Mouse (Mus musculus) spleen, adult 2 months (tissue): ENCODE results near the gene Defb22. TPM values are rescaled to one million over a fixed set of nuclear protein-coding genes. Genes with fewer than 3 reads are reported as not detected.

Source experiments
- DNase-seq, 2 experiments: peaks; one replicate each; pipeline versions ENCODE4 v3.0.0 to v3.0.0-alpha.2; 2012 to 2021; ENCODE audit warnings: low spot score in 2 of 2, low read depth in 1 of 2
- H3K27ac ChIP-seq: fragments of 200-500 bp; 2 replicates; pipeline ENCODE4 v1.5.1; 2012; ENCODE audit warnings: low read length, inconsistent platforms; ENCODE audit not compliant: insufficient read depth
- H3K27me3 ChIP-seq: fragments of 200-500 bp; 2 replicates; pipeline ENCODE4 v1.6.1; 2012; ENCODE audit warnings: mild to moderate bottlenecking, moderate library complexity, low read length, inconsistent platforms; ENCODE audit not compliant: control insufficient read depth, insufficient read depth
- H3K36me3 ChIP-seq: fragments of 200-500 bp; 2 replicates; pipeline ENCODE4 v1.6.1; 2012; ENCODE audit warnings: mild to moderate bottlenecking, low read length, inconsistent platforms; ENCODE audit not compliant: control insufficient read depth, insufficient read depth
- H3K4me1 ChIP-seq: fragments of 200-500 bp; 2 replicates; pipeline ENCODE4 v1.6.1; 2011; ENCODE audit warnings: inconsistent platforms; ENCODE audit not compliant: control insufficient read depth, insufficient read depth, insufficient read length
- H3K4me3 ChIP-seq: fragments of 200-500 bp; 2 replicates; pipeline ENCODE4 v1.5.1; 2011; ENCODE audit warnings: mild to moderate bottlenecking, inconsistent platforms; ENCODE audit not compliant: insufficient read depth, insufficient read length; ENCODE audit errors: extremely low read depth
- CTCF ChIP-seq: fragments of 200-500 bp; IDR thresholded peaks from 2 replicates; pipeline ENCODE4 v1.5.1; 2011; ENCODE audit warnings: mild to moderate bottlenecking, inconsistent platforms; ENCODE audit not compliant: insufficient read depth, insufficient read length, insufficient replicate concordance; ENCODE audit errors: extremely low read depth
- POLR2A ChIP-seq: fragments of 200-500 bp; IDR thresholded peaks from 2 replicates; pipeline ENCODE4 v1.6.1; 2011; ENCODE audit warnings: low read depth, low read length, inconsistent platforms
- WGBS: fragments of 180-500 bp; shearing (Covaris S2); methylation state at CpG from one replicate; pipeline ENCODE4 v1.1.7; 2018; 5-methylcytosine and 5-hydroxymethylcytosine counted together
- polyA plus RNA-seq: library from polyadenylated mRNA; depleted of rRNA; stranded (reverse); fragments of >200 nt; gene quantifications from 2 replicates; pipeline ENCODE4 v1.2.3, GENCODE M21; 2012; rRNA removed

The Defb22 gene
- not detected in 2 replicates for polyA plus RNA-seq

- TF ChIP-seq CTCF (no peak), POLR2A (no peak)
- no peak within 1 kb of the TSS for H3K4me3 ChIP-seq
- no peaks in the 10 kb centered on the region; the same call in 1 of the 2 replicates for H3K27me3 ChIP-seq
- no peaks in the 10 kb centered on the region for H3K36me3 ChIP-seq
- DNase-seq, result no peak
- no peak within 1 kb of the TSS for H3K27ac ChIP-seq
- H3K4me1 ChIP-seq, result no peaks in the 10 kb centered on the region
These were observed at the start of gene Defb22 for GRCm38 (mm10) chr2:152490038-152490437. TSS of gene Defb22 (minus strand) at chr2:152490138.

GRCm38 (mm10) chr2:152517981-152518380 is 28.0 kb upstream of the Defb22 start, which contains the start of gene Defb28:
TSS of gene Defb28 (plus strand) at chr2:152518255.
- no peak within 1 kb of the TSS for H3K27ac ChIP-seq
- no peak within 1 kb of the TSS for H3K4me3 ChIP-seq
- no peak for DNase-seq
- WGBS, result 74% methylated on average over 4 of the region's 4 CpGs
- H3K36me3 ChIP-seq, result no peaks in the 10 kb centered on the region
- TF ChIP-seq POLR2A (no peak), CTCF (no peak)
- no peaks in the 10 kb centered on the region for H3K4me1 ChIP-seq
- no peaks in the 10 kb centered on the region for H3K27me3 ChIP-seq

GRCm38 (mm10) chr2:152516084-152516483 is 26.1 kb upstream of the Defb22 start:
- no peak overlapping the region for H3K4me3 ChIP-seq
- no peak overlapping the region for H3K27ac ChIP-seq
- H3K27me3 ChIP-seq, result no peaks in the 10 kb centered on the region
- H3K4me1 ChIP-seq, result no peaks in the 10 kb centered on the region
- WGBS, result 46% methylated on average over 4 of the region's 4 CpGs
- DNase-seq, result no peak
- no peaks in the 10 kb centered on the region for H3K36me3 ChIP-seq
- no peak for TF ChIP-seq POLR2A
- TF ChIP-seq CTCF, result no peak

- no peaks in the 10 kb centered on the region for H3K4me1 ChIP-seq
- H3K27me3 ChIP-seq, result no peaks in the 10 kb centered on the region
- no peak for DNase-seq
- no peaks in the 10 kb centered on the region for H3K36me3 ChIP-seq
- H3K4me3 ChIP-seq, result no peak within 1 kb of the TSS
- no peak within 1 kb of the TSS for H3K27ac ChIP-seq
- TF ChIP-seq POLR2A (no peak), CTCF (no peak)
- 80% methylated on average over 1 of the region's 1 CpGs for WGBS
These were observed 21.7 kb upstream of the Defb22 start, which contains the start of gene Defb26 for GRCm38 (mm10) chr2:152511592-152511991. TSS of gene Defb26 (minus strand) at chr2:152511692.

GRCm38 (mm10) chr2:152503950-152504349 is 14.0 kb upstream of the Defb22 start:
- TF ChIP-seq CTCF (no peak), POLR2A (no peak)
- no peaks in the 10 kb centered on the region for H3K27me3 ChIP-seq
- no peaks in the 10 kb centered on the region for H3K4me1 ChIP-seq
- WGBS, result 55% methylated on average over 2 of the region's 2 CpGs
- H3K27ac ChIP-seq, result no peak overlapping the region
- DNase-seq, result no peak
- H3K36me3 ChIP-seq, result no peaks in the 10 kb centered on the region
- no peak overlapping the region for H3K4me3 ChIP-seq

- DNase-seq, result no peak
- Histone ChIP-seq H3K4me1 (no peaks in the 10 kb centered on the region), H3K27ac (no peak overlapping the region), H3K36me3 (no peaks in the 10 kb centered on the region), H3K27me3 (no peaks in the 10 kb centered on the region), H3K4me3 (no peak overlapping the region)
- TF ChIP-seq POLR2A, result no peak
- WGBS, result 83% methylated on average over 6 of the region's 6 CpGs
These were observed 10.9 kb upstream of the Defb22 start for GRCm38 (mm10) chr2:152500863-152501229.

GRCm38 (mm10) chr2:152500204-152500862 is 10.4 kb upstream of the Defb22 start:
- no peak for DNase-seq
- H3K4me3 ChIP-seq, result no peak overlapping the region

More at GRCm38 (mm10) chr2:152500204-152500862, 10.4 kb upstream of the Defb22 start:
- Histone ChIP-seq H3K27ac (no peak overlapping the region), H3K27me3 (no peaks in the 10 kb centered on the region), H3K4me1 (no peaks in the 10 kb centered on the region), H3K36me3 (no peaks in the 10 kb centered on the region)
- WGBS, result 75% methylated on average over 7 of the region's 7 CpGs
- TF ChIP-seq CTCF (no peak), POLR2A (no peak)
